Mouse (Mus musculus) spleen, adult 2 months (tissue): ENCODE data around the gene D17Wsu92e.

Experiments
- CTCF ChIP-seq: fragments of 200-500 bp; IDR thresholded peaks from 2 replicates; pipeline ENCODE4 v1.5.1; 2011; ENCODE audit warnings: mild to moderate bottlenecking, inconsistent platforms; ENCODE audit not compliant: insufficient read depth, insufficient read length, insufficient replicate concordance; ENCODE audit errors: extremely low read depth
- POLR2A ChIP-seq: fragments of 200-500 bp; IDR thresholded peaks from 2 replicates; pipeline ENCODE4 v1.6.1; 2011; ENCODE audit warnings: low read depth, low read length, inconsistent platforms

GRCm38 (mm10) chr17:27819971-27820567, 379 bp downstream of the D17Wsu92e start:
- no peak for TF ChIP-seq CTCF
- no peak for TF ChIP-seq POLR2A
